Mouse (Mus musculus) intestine, embryonic 14.5 days (tissue): Measurements from ENCODE around the gene Mgat5. TPM values are rescaled to one million over a fixed set of nuclear protein-coding genes. Genes with fewer than 3 reads are reported as not detected.

ENCODE experiments used
- ATAC-seq: fragments of 200-750 bp; cut with Nextera tagmentation; replicated peaks from 2 replicates; pipeline ENCODE4 v1.8.0; 2017; ENCODE audit warnings: low read depth, moderate number of reproducible peaks, moderate TSS enrichment, moderate library complexity; ENCODE audit not compliant: low FRiP score, low TSS enrichment
- DNase-seq: peaks from one replicate; pipeline ENCODE4 v3.0.0-alpha.2; 2018; ENCODE audit warnings: low spot score
- H3K27ac ChIP-seq: fragments of 300-500 bp; sonication (generic); 2 replicates; pipeline ENCODE4 v1.5.1; 2014; ENCODE audit warnings: low read depth, mild to moderate bottlenecking, control low read depth
- H3K27me3 ChIP-seq: fragments of 300-500 bp; sonication (generic); replicated peaks from 2 replicates; pipeline ENCODE4 v1.6.1; 2014; ENCODE audit warnings: low read length, control low read depth; ENCODE audit not compliant: control insufficient read depth, insufficient read depth
- H3K36me3 ChIP-seq: fragments of 300-500 bp; sonication (generic); 2 replicates; pipeline ENCODE4 v1.6.1; 2014; ENCODE audit warnings: low read length, control low read depth; ENCODE audit not compliant: control insufficient read depth, insufficient read depth
- H3K4me1 ChIP-seq: fragments of 300-500 bp; sonication (generic); replicated peaks from 2 replicates; pipeline ENCODE4 v1.6.1; 2014; ENCODE audit warnings: low read length, control low read depth, mixed read lengths; ENCODE audit not compliant: control insufficient read depth, insufficient read depth
- H3K4me2 ChIP-seq: fragments of 300-500 bp; sonication (generic); 2 replicates; pipeline ENCODE4 v1.6.1; 2014; ENCODE audit warnings: low read length
- H3K4me3 ChIP-seq: fragments of 300-500 bp; sonication (generic); 2 replicates; pipeline ENCODE4 v1.5.1; 2014; ENCODE audit warnings: low read depth, low read length, control low read depth, mixed read lengths
- H3K9ac ChIP-seq: fragments of 300-500 bp; sonication (generic); 2 replicates; pipeline ENCODE4 v1.6.1; 2014; ENCODE audit warnings: mild to moderate bottlenecking, low read length
- H3K9me3 ChIP-seq: fragments of 300-500 bp; sonication (generic); 2 replicates; pipeline ENCODE4 v1.6.1; 2016; ENCODE audit warnings: low read length, control low read depth; ENCODE audit not compliant: control insufficient read depth
- WGBS: fragments of 180-500 bp; shearing (Covaris S2); extraction: QIAGEN DNeasy Blood & Tissue Kit; methylation state at CpG from one replicate; pipeline ENCODE4 v1.1.7; 2014; 5-methylcytosine and 5-hydroxymethylcytosine counted together
- polyA plus RNA-seq: library from polyadenylated mRNA; unstranded; fragments of >200 nt; fragmentation: Nextera tagmentation; extraction: Ambion mirVana; gene quantifications from 2 replicates; pipeline ENCODE4 v1.2.1, GENCODE M21; 2014

Mgat5 gene
- polyA plus RNA-seq, 1 experiment from 2014 or later = 7.3 TPM

GRCm38 (mm10) chr1:127500219-127500618 lies 295.4 kb downstream of the Mgat5 start:
- no peaks in the 10 kb centered on the region for H3K9me3 ChIP-seq
- 9% methylated on average over 8 of the region's 8 CpGs for WGBS
- no peaks in the 10 kb centered on the region for H3K27me3 ChIP-seq
- no peaks in the 10 kb centered on the region for H3K4me1 ChIP-seq
- DNase-seq (peak; percentile 88), ATAC-seq (no peak)
- H3K27ac ChIP-seq = no peak overlapping the region
- H3K9ac ChIP-seq = no peak overlapping the region
- H3K36me3 ChIP-seq = no peaks in the 10 kb centered on the region
- no peak overlapping the region for H3K4me2 ChIP-seq
- H3K4me3 ChIP-seq = no peak overlapping the region

GRCm38 (mm10) chr1:127500701-127501100 lies 295.9 kb downstream of the Mgat5 start:
- Histone ChIP-seq H3K27ac (no peak overlapping the region), H3K9me3 (no peaks in the 10 kb centered on the region), H3K4me3 (no peak overlapping the region), H3K9ac (no peak overlapping the region), H3K4me1 (no peaks in the 10 kb centered on the region), H3K36me3 (no peaks in the 10 kb centered on the region), H3K27me3 (no peaks in the 10 kb centered on the region), H3K4me2 (no peak overlapping the region)
- WGBS = 79% methylated on average over 17 of the region's 17 CpGs
- no peak for ATAC-seq
- no peak for DNase-seq

GRCm38 (mm10) chr1:127507042-127507650 lies 302.3 kb downstream of the Mgat5 start:
- ATAC-seq = no peak
- H3K4me3 ChIP-seq = no peak overlapping the region
- H3K9ac ChIP-seq = no peak overlapping the region
- no peaks in the 10 kb centered on the region for H3K36me3 ChIP-seq
- no peak overlapping the region for H3K4me2 ChIP-seq
- no peaks in the 10 kb centered on the region for H3K27me3 ChIP-seq
- no peaks in the 10 kb centered on the region for H3K9me3 ChIP-seq
- DNase-seq = no peak
- H3K27ac ChIP-seq = no peak overlapping the region
- WGBS = 79% methylated on average over 10 of the region's 10 CpGs
- no peaks in the 10 kb centered on the region for H3K4me1 ChIP-seq

GRCm38 (mm10) chr1:127508067-127508739 lies 303.4 kb downstream of the Mgat5 start:
- no peak overlapping the region for H3K27ac ChIP-seq
- no peak overlapping the region for H3K4me3 ChIP-seq
- DNase-seq (no peak), ATAC-seq (no peak)
- no peak overlapping the region for H3K4me2 ChIP-seq
- no peaks in the 10 kb centered on the region for H3K4me1 ChIP-seq
- WGBS = 79% methylated on average over 16 of the region's 16 CpGs
- H3K9ac ChIP-seq = no peak overlapping the region
- no peaks in the 10 kb centered on the region for H3K27me3 ChIP-seq
- H3K36me3 ChIP-seq = no peaks in the 10 kb centered on the region
- no peaks in the 10 kb centered on the region for H3K9me3 ChIP-seq

- no peak overlapping the region for H3K4me3 ChIP-seq
- no peaks in the 10 kb centered on the region for H3K36me3 ChIP-seq
- no peak for DNase-seq
- no peaks in the 10 kb centered on the region for H3K27me3 ChIP-seq
- no peak overlapping the region for H3K27ac ChIP-seq
- no peaks in the 10 kb centered on the region for H3K4me1 ChIP-seq
- no peak overlapping the region for H3K4me2 ChIP-seq
- 82% methylated on average over 8 of the region's 8 CpGs for WGBS
- no peak overlapping the region for H3K9ac ChIP-seq
- no peaks in the 10 kb centered on the region for H3K9me3 ChIP-seq
- no peak for ATAC-seq
These were observed 304.1 kb downstream of the Mgat5 start for GRCm38 (mm10) chr1:127508921-127509320.

GRCm38 (mm10) chr1:127511362-127511761 lies 306.5 kb downstream of the Mgat5 start:
- no peaks in the 10 kb centered on the region for H3K27me3 ChIP-seq
- H3K4me3 ChIP-seq = no peak overlapping the region
- H3K36me3 ChIP-seq = no peaks in the 10 kb centered on the region
- H3K9ac ChIP-seq = no peak overlapping the region
- H3K9me3 ChIP-seq = no peaks in the 10 kb centered on the region
- no peak for DNase-seq
- no peaks in the 10 kb centered on the region for H3K4me1 ChIP-seq
- no peak for ATAC-seq
- no peak overlapping the region for H3K27ac ChIP-seq
- WGBS = 82% methylated on average over 6 of the region's 6 CpGs
- no peak overlapping the region for H3K4me2 ChIP-seq

- H3K9me3 ChIP-seq = no peaks in the 10 kb centered on the region
- DNase-seq (no peak), ATAC-seq (no peak)
- H3K36me3 ChIP-seq = no peaks in the 10 kb centered on the region
- H3K4me2 ChIP-seq = no peak overlapping the region
- H3K4me1 ChIP-seq = no peaks in the 10 kb centered on the region
- no peak overlapping the region for H3K4me3 ChIP-seq
- no peak overlapping the region for H3K27ac ChIP-seq
- no peaks in the 10 kb centered on the region for H3K27me3 ChIP-seq
- no peak overlapping the region for H3K9ac ChIP-seq
- WGBS = 77% methylated on average over 6 of the region's 6 CpGs
These were observed 307.9 kb downstream of the Mgat5 start for GRCm38 (mm10) chr1:127512709-127513108.

GRCm38 (mm10) chr1:127513140-127513539 lies 308.3 kb downstream of the Mgat5 start:
- 84% methylated on average over 8 of the region's 8 CpGs for WGBS
- Histone ChIP-seq H3K27ac (no peak overlapping the region), H3K4me3 (no peak overlapping the region), H3K4me2 (no peak overlapping the region), H3K9ac (no peak overlapping the region), H3K4me1 (no peaks in the 10 kb centered on the region), H3K36me3 (no peaks in the 10 kb centered on the region), H3K9me3 (no peaks in the 10 kb centered on the region), H3K27me3 (no peaks in the 10 kb centered on the region)
- ATAC-seq (no peak), DNase-seq (no peak)

GRCm38 (mm10) chr1:127513664-127514063 lies 308.8 kb downstream of the Mgat5 start:
- Histone ChIP-seq H3K27ac (no peak overlapping the region), H3K9ac (no peak overlapping the region), H3K9me3 (no peaks in the 10 kb centered on the region), H3K4me1 (no peaks in the 10 kb centered on the region), H3K27me3 (no peaks in the 10 kb centered on the region), H3K36me3 (no peaks in the 10 kb centered on the region), H3K4me2 (no peak overlapping the region), H3K4me3 (no peak overlapping the region)
- ATAC-seq (no peak), DNase-seq (no peak)
- WGBS = 83% methylated on average over 3 of the region's 3 CpGs
